Mouse (Mus musculus): ENCODE data around the gene Dnajc6.

The Dnajc6 gene

GRCm38 (mm10) chr4:101496534-101497237 is at the start of gene Dnajc6:
TSS of gene Dnajc6 (plus strand) at chr4:101496648.
- DNase-seq (ENCODE audit: low read depth, low spot score), result peak; percentile 31

- no peak for DNase-seq (ENCODE audit: low read depth, low spot score)
These were observed 47.7 kb upstream of the Dnajc6 start for GRCm38 (mm10) chr4:101448701-101449100.

DNA sequence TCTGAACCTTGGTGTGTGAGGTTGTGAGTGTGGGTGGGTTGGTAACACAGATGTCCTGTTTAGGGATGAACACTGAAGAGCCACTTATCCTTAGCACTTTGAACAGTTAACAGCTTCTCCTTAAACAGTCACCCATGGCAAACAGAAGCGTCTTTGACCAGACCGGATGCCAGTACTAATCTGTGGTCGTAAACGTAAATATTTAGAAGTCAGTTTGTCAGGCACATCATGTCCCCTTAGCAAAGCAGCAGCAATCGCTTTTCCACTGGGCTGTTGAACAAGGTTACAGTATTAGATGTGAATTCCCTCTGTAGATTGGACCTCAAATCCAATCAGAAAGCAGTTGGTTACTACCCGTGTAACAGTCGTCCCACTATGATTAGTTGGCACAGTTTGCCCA is 47.1 kb upstream of the Dnajc6 start:
- DNase-seq (ENCODE audit: low read depth, low spot score), result no peak

GRCm38 (mm10) chr4:101450150-101450780 is 46.2 kb upstream of the Dnajc6 start:
- DNase-seq (ENCODE audit: low read depth, low spot score), result peak; percentile 100

DNA sequence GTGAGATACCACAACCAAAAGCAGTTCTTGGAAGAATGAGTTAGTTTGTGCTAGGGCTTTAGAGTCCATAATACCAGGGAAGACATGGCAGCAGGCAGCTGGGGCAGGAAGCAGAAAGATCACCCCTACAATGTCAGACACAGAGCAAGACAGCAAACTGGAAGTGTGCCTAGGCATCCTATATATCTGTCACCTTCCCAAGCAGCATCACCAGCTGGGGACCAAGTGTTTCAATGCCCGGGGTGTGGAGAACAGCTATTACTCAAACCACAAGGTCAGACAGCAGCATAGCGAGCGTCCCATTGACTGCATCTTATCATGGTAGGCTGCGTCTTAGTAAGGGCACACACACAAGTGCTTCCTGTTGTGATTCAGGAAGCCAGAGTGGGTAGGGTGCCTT is 45.4 kb upstream of the Dnajc6 start:
- no peak for DNase-seq (ENCODE audit: low read depth, low spot score)

DNA sequence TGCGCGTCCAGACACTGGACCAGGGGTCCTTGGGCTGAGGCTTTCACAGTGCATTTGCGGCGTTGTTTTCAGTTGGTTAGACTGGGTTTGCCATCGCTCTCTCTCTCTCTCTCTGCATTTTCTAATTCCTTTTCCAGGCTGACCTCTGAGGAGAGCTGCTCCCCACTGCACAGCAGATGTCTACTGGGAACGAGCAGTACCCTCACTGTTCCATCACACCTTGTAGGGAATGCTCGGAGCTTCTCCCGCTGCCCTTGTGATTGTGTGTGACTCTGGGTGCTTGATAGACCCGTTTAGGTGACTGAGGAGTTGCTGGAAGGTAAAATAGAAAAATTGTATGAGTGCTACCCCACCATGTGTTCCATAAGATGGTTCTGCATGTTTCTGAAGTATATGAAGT is 43.6 kb upstream of the Dnajc6 start:
- DNase-seq (ENCODE audit: low read depth, low spot score), result peak; percentile 56

DNA sequence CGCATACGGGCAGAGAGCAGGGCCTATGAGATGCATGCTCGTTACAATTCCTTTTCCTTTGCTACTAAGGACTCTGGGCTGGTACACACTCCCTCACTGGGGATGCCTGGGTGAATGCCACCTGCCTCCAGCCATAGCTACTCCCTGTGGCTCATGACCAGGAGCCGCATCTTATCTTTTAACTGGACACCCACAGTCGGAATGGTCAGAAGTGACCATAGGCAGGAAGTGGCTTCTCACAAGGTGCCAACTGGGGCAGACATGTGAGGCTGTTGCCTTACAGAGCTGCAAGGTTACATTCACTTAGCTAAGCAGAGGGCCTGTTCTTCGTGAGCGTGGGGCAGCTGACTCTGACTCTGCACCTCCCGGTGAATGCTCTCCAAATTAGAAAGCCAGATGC is 39.3 kb upstream of the Dnajc6 start:
- no peak for DNase-seq (ENCODE audit: low read depth, low spot score)

DNA sequence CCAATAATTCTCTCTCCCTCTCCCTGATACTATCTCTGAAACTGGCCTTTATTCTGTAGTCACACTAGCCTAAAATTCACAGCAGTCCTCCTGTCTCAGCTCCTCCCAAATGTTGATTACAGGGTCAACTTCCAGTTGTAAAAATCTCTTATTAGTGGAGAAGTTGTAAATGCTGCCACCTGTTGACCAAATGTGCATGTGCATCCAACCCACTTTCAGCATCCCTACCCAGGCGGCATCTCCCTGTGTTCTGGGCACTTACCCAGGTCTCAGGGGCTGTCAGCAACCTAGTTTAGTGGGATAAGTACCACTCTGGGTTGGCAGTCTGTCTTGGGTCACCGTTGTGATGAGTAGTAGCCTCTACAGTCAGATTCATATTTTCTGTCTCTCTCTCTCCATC is 38.1 kb upstream of the Dnajc6 start:
- peak; percentile 88 for DNase-seq (ENCODE audit: low read depth, low spot score)

DNA sequence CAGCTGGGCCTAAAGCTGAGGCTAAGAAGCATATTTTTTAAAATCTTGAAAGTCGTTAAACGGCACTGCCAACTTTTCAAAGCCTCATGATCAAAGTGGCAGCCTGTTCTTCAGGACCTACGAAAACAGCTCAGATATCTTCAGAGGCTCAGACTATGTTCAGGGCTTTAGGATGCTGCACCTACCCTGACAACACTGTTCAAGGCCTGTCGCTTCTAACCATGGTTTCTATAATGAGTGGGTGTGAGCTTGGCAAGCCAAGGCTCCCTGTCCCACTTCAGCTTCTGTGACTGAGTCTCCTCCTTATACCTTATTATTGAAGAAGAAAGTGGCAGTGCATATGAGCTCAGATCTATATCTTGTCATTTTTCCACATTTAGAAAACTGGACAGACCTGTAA is 37.1 kb upstream of the Dnajc6 start:
- peak; percentile 53 for DNase-seq (ENCODE audit: low read depth, low spot score)

DNA sequence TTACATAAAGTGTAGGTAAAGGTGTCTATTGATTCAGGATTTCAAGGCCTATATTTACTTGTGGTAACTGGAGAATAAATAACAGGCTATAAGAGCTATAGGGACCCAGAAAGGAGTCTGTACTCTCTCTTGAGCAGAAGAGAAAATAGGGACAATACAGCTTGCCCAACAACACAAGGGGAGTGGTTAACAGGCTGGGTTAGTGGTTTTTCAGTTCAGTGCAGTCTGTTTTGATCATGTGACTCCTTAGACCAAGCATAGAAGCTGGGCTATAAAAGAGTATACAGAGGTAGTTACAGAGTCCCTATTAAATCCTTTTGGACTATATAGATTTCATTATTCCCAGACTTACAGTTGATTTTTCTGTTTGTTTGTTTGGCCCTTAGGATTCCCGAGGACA is 36.3 kb upstream of the Dnajc6 start:
- DNase-seq (ENCODE audit: low read depth, low spot score), result no peak

DNA sequence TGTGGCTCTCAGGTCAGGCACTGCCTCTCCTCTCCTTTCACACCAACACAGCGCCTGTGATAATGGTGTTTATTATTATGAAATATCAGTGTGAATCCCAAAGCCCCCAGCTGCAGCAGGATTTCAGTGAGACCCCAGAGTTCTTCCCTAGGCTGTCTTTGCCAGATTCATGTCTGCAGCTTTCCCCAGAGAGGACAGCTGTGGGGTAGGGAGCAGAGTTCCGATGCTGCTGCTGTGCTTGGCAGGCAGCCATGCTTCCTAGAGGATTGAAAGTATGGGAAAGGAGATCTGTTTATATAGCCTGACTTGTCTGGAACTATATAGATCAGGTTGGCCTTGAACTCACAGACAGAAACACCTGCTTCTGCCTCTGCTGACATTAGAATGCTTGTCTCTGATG is 34.4 kb upstream of the Dnajc6 start:
- no peak for DNase-seq (ENCODE audit: low read depth, low spot score)

GRCm38 (mm10) chr4:101466264-101466663 is 30.2 kb upstream of the Dnajc6 start:
- DNase-seq (ENCODE audit: low read depth, low spot score), result peak; percentile 42

DNA sequence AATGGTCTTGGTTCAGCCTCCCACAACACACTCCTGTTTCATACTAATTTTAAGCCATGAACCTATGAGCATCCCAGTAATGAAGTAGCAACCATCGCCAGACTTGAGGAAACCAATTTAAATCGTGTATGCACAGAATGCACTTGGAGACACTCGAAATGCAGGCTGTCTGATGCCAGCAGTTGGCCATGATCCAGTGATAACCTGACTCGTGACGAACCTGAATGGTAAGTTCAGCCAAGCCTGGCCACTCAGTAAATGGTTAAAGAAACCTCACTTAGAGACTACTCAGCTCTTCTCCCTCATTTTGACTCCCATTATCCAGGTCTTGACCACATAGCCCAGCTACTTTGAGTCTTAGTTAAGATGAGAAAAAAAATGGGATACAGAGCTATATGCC is 27.2 kb upstream of the Dnajc6 start:
- DNase-seq (ENCODE audit: low read depth, low spot score), result peak; percentile 56

DNA sequence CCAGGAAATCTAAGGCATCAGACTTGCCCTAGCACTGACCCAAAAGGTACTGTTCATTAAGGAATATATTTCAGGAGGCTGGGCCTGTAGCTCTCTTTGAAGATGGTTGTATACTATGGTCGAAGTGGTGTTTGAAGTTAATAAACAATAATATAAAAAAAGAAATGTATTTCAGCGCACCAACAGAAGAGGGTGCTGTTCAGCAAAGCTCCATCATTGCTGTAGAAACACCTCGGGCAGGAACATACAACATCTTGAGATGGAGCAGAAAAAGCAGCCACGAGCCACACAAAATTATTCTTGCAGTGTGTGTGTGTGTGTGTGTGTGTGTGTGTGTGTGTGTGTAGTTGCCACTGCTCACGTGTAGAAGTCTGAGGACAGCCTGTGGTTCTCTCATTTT is 25.9 kb upstream of the Dnajc6 start:
- peak; percentile 68 for DNase-seq (ENCODE audit: low read depth, low spot score)

DNA sequence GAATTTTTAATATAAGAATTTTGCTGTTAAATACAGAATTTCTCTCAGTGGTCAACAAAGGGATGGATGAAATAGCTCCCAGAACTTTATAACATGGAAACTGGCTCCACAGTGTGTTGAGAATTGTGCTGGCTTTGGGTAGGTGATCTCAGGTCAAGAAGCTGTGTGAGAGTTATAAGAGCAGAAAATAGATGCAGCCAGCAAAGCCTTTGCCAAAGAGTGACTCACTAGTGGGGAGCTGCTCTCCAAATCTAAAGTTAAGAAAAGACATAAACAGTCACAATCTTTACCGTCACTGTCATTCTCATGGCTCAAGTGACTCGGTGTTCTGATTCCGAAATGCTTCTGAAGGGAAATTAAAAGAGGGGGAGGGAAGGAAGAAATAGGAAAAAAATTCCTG is 23.7 kb upstream of the Dnajc6 start:
- DNase-seq (ENCODE audit: low read depth, low spot score), result peak; percentile 79

GRCm38 (mm10) chr4:101490320-101490917 is 6.0 kb upstream of the Dnajc6 start:
- DNase-seq (ENCODE audit: low read depth, low spot score), result no peak

GRCm38 (mm10) chr4:101491704-101492103 is 4.7 kb upstream of the Dnajc6 start:
- DNase-seq (ENCODE audit: low read depth, low spot score), result no peak

DNA sequence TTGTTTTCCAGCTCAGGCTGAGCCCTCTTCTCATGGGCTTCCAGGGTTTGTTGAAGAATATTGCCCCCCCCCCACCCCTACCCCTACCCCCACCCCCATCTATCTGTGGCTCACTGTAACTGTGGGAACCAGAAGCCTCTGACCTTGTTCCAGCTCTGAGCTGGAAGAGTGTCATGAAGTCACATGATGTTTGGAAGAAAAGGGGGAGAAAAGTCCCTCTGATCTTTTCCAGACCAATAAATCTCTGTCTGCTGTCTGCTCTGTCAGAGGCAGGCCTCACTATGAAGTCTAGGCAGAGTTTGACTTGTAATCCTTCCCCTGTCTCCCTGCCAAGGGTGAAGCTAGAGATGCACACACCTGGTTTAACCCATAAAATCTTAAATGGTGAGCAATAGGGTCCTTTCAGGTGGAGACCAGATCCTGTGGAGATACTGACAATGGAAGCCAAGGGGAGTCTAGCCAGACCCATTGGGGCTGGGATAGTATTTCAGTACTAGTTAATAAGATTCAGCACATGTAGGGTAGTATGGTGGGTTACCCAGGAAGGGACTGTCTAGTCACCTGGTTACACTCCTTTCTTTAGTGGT is 2.7 kb upstream of the Dnajc6 start:
- no peak for DNase-seq (ENCODE audit: low read depth, low spot score)

- DNase-seq (ENCODE audit: low read depth, low spot score), result no peak
These were observed 287 bp upstream of the Dnajc6 start for GRCm38 (mm10) chr4:101496188-101496533.

DNA sequence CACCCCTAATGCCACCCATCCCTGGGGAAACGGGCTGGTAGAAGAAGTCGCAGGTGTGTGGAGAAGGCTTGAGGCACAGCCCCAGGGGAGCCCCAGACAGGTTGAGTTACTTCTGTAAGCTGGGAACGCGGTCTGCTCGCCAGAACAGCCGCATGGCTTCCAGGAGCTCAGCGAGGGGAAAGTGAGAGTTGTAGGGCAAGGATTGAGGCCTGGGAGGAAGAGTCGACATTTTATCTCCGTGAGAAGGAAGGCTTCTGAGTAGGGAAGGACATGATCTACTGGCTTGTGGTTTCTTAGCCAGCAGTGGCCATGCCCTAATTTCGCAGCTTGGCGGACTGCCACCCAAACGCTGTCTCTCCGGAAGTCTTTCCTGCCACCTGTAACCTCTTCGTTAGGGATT is 888 bp downstream of the Dnajc6 start:
- DNase-seq (ENCODE audit: low read depth, low spot score), result peak; percentile 56

GRCm38 (mm10) chr4:101504470-101505007 is 8.1 kb downstream of the Dnajc6 start:
- no peak for DNase-seq (ENCODE audit: low read depth, low spot score)

DNA sequence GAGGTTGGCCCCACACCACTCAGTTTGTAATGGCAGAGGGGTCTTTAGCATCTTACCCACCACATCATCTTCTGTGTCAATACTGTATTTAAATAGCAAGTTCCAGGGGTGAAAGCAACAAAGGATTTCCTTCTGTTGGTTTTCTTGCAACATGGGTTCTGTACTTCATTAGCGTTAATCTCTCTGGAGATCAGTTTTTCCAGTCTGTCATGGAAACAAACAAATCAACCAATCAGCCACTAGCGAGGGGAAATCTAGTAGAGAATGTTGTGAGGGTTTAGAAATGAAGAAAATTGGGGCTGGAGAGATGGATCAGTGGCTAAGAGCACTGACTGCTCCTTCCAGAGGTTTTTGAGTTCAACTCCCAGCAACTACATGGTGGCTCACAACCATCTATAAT is 9.5 kb downstream of the Dnajc6 start:
- no peak for DNase-seq (ENCODE audit: low read depth, low spot score)

DNA sequence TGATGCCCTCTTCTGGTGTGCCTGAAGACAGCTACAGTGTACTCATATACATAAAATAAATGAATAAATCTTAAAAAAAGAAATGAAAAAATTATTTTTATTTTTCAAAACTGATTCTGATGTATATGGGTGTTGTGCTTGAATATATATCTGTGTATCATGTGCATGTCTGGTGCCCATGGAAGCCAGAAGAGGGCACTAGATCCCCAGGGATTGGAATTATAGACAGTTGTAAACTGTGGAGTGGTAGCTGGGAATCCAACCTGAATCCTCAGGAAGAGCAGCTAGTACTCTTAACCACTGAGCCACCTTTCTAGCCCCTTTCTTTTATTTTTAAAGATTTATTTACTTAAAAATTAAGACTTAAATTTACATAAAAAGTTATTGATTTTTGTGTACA is 9.9 kb downstream of the Dnajc6 start:
- no peak for DNase-seq (ENCODE audit: low read depth, low spot score)

Measured in brain, adult 2 months (tissue).